Mouse (Mus musculus): ENCODE measurements around the gene Prkcsh. TPM values are rescaled to one million over a fixed set of nuclear protein-coding genes. Genes with fewer than 3 reads are reported as not detected.

Gene Prkcsh
- polyA plus RNA-seq (2015; fragmentation: Nextera tagmentation; extraction: Ambion mirVana) = 94.6 and 103 TPM in 2 replicates

- Histone ChIP-seq H3K9me3 (no peaks in the 10 kb centered on the region), H3K4me2 (peak within 1 kb of the TSS; percentile 90), H3K36me3 (replicated peaks) (peaks cover 6% of the 10 kb centered on the region; the same call in 1 of the 2 replicates), H3K4me1 (peaks cover 41% of the 10 kb centered on the region), H3K9ac (peak within 1 kb of the TSS; percentile 68), H3K27me3 (replicated peaks) (no peaks in the 10 kb centered on the region), H3K27ac (peak within 1 kb of the TSS; percentile 80), H3K4me3 (peak within 1 kb of the TSS; percentile 77)
- peak; percentile 99 for ATAC-seq (replicated peaks)
- 4% methylated on average over 57 of the region's 57 CpGs for WGBS
Measured at GRCm38 (mm10) chr9:22002194-22003162, at the start of gene Prkcsh, which contains the start of gene Ccdc151. Gene Prkcsh, plus strand, starts transcription at chr9:22002806. Gene Ccdc151, minus strand, starts transcription at chr9:22002634.

- Histone ChIP-seq H3K9ac (no peak overlapping the region), H3K27ac (peak overlapping the region; percentile 76), H3K27me3 (replicated peaks) (no peaks in the 10 kb centered on the region), H3K4me3 (no peak overlapping the region), H3K9me3 (no peaks in the 10 kb centered on the region), H3K36me3 (replicated peaks) (no peaks in the 10 kb centered on the region), H3K4me2 (peak overlapping the region; percentile 24), H3K4me1 (peaks cover 35% of the 10 kb centered on the region)
- ATAC-seq (replicated peaks) = peak; percentile 10
- WGBS = 0% methylated on average over 3 of the region's 3 CpGs
Measured at GRCm38 (mm10) chr9:21953600-21953999, 49.0 kb upstream of the Prkcsh start.

- Histone ChIP-seq H3K9me3 (no peaks in the 10 kb centered on the region), H3K27ac (peak overlapping the region; percentile 97; the same call in 1 of the 2 replicates), H3K4me3 (no peak overlapping the region), H3K9ac (no peak overlapping the region), H3K27me3 (replicated peaks) (peaks cover 8% of the 10 kb centered on the region), H3K36me3 (replicated peaks) (no peaks in the 10 kb centered on the region), H3K4me1 (peaks cover 35% of the 10 kb centered on the region), H3K4me2 (peak overlapping the region; percentile 74; the same call in 1 of the 2 replicates)
- no peak for ATAC-seq (replicated peaks)
- 73% methylated on average over 3 of the region's 3 CpGs for WGBS
Measured at GRCm38 (mm10) chr9:21954635-21955034, 48.0 kb upstream of the Prkcsh start.

GRCm38 (mm10) chr9:21955225-21955569, 47.4 kb upstream of the Prkcsh start:
- Histone ChIP-seq H3K36me3 (replicated peaks) (no peaks in the 10 kb centered on the region), H3K4me1 (peaks cover 35% of the 10 kb centered on the region), H3K4me3 (peak overlapping the region; percentile 69), H3K27ac (peak overlapping the region; percentile 97), H3K9me3 (no peaks in the 10 kb centered on the region), H3K27me3 (replicated peaks) (peaks cover 14% of the 10 kb centered on the region), H3K4me2 (peak overlapping the region; percentile 74), H3K9ac (peak overlapping the region; percentile 41)
- ATAC-seq (replicated peaks) = peak; percentile 63
- WGBS = 2% methylated on average over 18 of the region's 18 CpGs

GRCm38 (mm10) chr9:21955570-21956281, 46.9 kb upstream of the Prkcsh start, which contains the start of gene Swsap1:
Gene Swsap1, plus strand, starts transcription at chr9:21955755.
- H3K9ac ChIP-seq = peak within 1 kb of the TSS; percentile 77
- peaks cover 19% of the 10 kb centered on the region for H3K27me3 ChIP-seq (replicated peaks)
- H3K4me3 ChIP-seq = peak within 1 kb of the TSS; percentile 69
- peak within 1 kb of the TSS; percentile 97 for H3K27ac ChIP-seq
- under 1% methylated on average over 54 of the region's 54 CpGs for WGBS
- ATAC-seq (replicated peaks) = peak; percentile 98
- peak within 1 kb of the TSS; percentile 74 for H3K4me2 ChIP-seq
- H3K9me3 ChIP-seq = no peaks in the 10 kb centered on the region
- H3K4me1 ChIP-seq = peaks cover 35% of the 10 kb centered on the region
- no peaks in the 10 kb centered on the region for H3K36me3 ChIP-seq (replicated peaks)

GRCm38 (mm10) chr9:21958372-21958771, 44.2 kb upstream of the Prkcsh start:
- Histone ChIP-seq H3K4me1 (peaks cover 49% of the 10 kb centered on the region), H3K9ac (no peak overlapping the region), H3K36me3 (replicated peaks) (no peaks in the 10 kb centered on the region), H3K4me2 (no peak overlapping the region), H3K9me3 (no peaks in the 10 kb centered on the region), H3K27me3 (replicated peaks) (peaks cover 46% of the 10 kb centered on the region), H3K4me3 (no peak overlapping the region), H3K27ac (no peak overlapping the region)
- 93% methylated on average over 5 of the region's 5 CpGs for WGBS
- ATAC-seq (replicated peaks) = no peak

GRCm38 (mm10) chr9:21959244-21959643, 43.4 kb upstream of the Prkcsh start:
- H3K27me3 ChIP-seq (replicated peaks) = peaks cover 51% of the 10 kb centered on the region
- no peak overlapping the region for H3K4me3 ChIP-seq
- no peak overlapping the region for H3K27ac ChIP-seq
- ATAC-seq (replicated peaks) = no peak
- 86% methylated on average over 7 of the region's 7 CpGs for WGBS
- peaks cover 40% of the 10 kb centered on the region for H3K4me1 ChIP-seq
- no peaks in the 10 kb centered on the region for H3K36me3 ChIP-seq (replicated peaks)
- H3K9me3 ChIP-seq = no peaks in the 10 kb centered on the region
- H3K4me2 ChIP-seq = no peak overlapping the region
- no peak overlapping the region for H3K9ac ChIP-seq

- Histone ChIP-seq H3K27me3 (replicated peaks) (peaks cover 51% of the 10 kb centered on the region), H3K4me2 (no peak overlapping the region), H3K9ac (no peak overlapping the region), H3K4me1 (peaks cover 31% of the 10 kb centered on the region), H3K9me3 (no peaks in the 10 kb centered on the region), H3K4me3 (no peak overlapping the region), H3K27ac (no peak overlapping the region), H3K36me3 (replicated peaks) (no peaks in the 10 kb centered on the region)
- no peak for ATAC-seq (replicated peaks)
- WGBS = 50% methylated on average over 9 of the region's 9 CpGs
Measured at GRCm38 (mm10) chr9:21960135-21960534, 42.5 kb upstream of the Prkcsh start.

- no peak overlapping the region for H3K27ac ChIP-seq
- no peak overlapping the region for H3K9ac ChIP-seq
- no peaks in the 10 kb centered on the region for H3K9me3 ChIP-seq
- peaks cover 29% of the 10 kb centered on the region for H3K4me1 ChIP-seq
- H3K36me3 ChIP-seq (replicated peaks) = no peaks in the 10 kb centered on the region
- no peak overlapping the region for H3K4me3 ChIP-seq
- H3K27me3 ChIP-seq (replicated peaks) = peaks cover 51% of the 10 kb centered on the region
- peak overlapping the region; percentile 20; the same call in 1 of the 2 replicates for H3K4me2 ChIP-seq
- WGBS = 10% methylated on average over 26 of the region's 26 CpGs
- ATAC-seq (replicated peaks) = no peak
Measured at GRCm38 (mm10) chr9:21960558-21961208, 41.9 kb upstream of the Prkcsh start.

GRCm38 (mm10) chr9:21961366-21961980, 41.1 kb upstream of the Prkcsh start:
- Histone ChIP-seq H3K27ac (no peak overlapping the region), H3K9me3 (no peaks in the 10 kb centered on the region), H3K4me3 (peak overlapping the region; percentile 32), H3K27me3 (replicated peaks) (peaks cover 51% of the 10 kb centered on the region), H3K9ac (no peak overlapping the region), H3K4me2 (peak overlapping the region; percentile 65), H3K4me1 (peaks cover 26% of the 10 kb centered on the region), H3K36me3 (replicated peaks) (no peaks in the 10 kb centered on the region)
- WGBS = 2% methylated on average over 35 of the region's 35 CpGs
- no peak for ATAC-seq (replicated peaks)

- Histone ChIP-seq H3K4me1 (peaks cover 22% of the 10 kb centered on the region), H3K4me3 (peak overlapping the region; percentile 32), H3K27ac (no peak overlapping the region), H3K9ac (0 out of 2 replicates have a peak overlapping the region, but pooled peaks have one; percentile 9), H3K36me3 (replicated peaks) (no peaks in the 10 kb centered on the region), H3K4me2 (peak overlapping the region; percentile 65), H3K27me3 (replicated peaks) (peaks cover 51% of the 10 kb centered on the region), H3K9me3 (no peaks in the 10 kb centered on the region)
- ATAC-seq (replicated peaks) = no peak; the same call in 1 of the 2 replicates
- WGBS = 0% methylated on average over 15 of the region's 15 CpGs
Measured at GRCm38 (mm10) chr9:21962010-21962409, 40.6 kb upstream of the Prkcsh start.

Measured in midbrain, embryonic 15.5 days (tissue).